In the genomic region with DNA sequence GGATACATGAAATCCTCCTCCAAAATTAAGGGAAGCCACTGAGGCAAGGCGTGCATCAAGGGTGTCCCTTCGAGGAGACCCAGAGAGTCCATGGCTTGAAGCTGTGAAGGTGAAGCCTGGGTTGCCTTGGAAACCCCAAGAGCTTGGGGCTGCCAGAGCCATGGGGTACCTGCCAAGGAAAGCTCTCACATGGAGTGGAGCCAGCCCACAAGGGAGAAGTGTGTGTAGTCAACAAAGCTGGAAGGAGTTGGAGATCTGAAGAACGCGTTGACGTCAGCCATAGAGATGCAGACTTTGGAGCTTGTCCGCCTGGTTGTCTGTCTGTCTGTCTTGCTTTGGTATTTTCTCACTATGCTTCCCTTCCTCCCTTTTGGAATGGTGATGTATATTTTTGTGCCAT, we compare ENCODE assay signal across 24 mouse cellular contexts. TPM values are rescaled to one million over a fixed set of nuclear protein-coding genes. Genes with fewer than 3 reads are reported as not detected.
DNase-seq lines count a peak whose midpoint lies in the region; ATAC-seq and TF ChIP-seq lines count a peak whose summit lies in the region.
"Had no signal": no experiment of that assay in that cellular context is flagged by ENCODE, and none has a peak within 500 bp of the region (broad histone marks: within the 10 kb centered on the region; RNA-seq: fewer than 3 reads in every experiment).

No protein-coding gene starts in this region.

- intact Hi-C loops in left cerebral cortex, postnatal 14 days (cut with DNase I) = no loop called here

- H3K4me2 ChIP-seq in forebrain, postnatal 0 days (ENCODE audit: low read depth) = no peak overlapping the region
- H3K4me2 ChIP-seq in forebrain, embryonic 13.5 days = no peak overlapping the region
- H3K4me2 ChIP-seq in midbrain, embryonic 15.5 days = no peak overlapping the region
- H3K4me2 ChIP-seq: limb, embryonic 15.5 days had no signal

- DNase-seq in forebrain, postnatal 0 days = peak; percentile 41
- peak; percentile 21 for DNase-seq in adrenal gland, postnatal 25 days
- DNase-seq in left cerebral cortex, postnatal 14 days (ENCODE audit: low spot score in 2 of 2) = peak; percentile 26 to 52
- peak; percentile 57 to 58 for DNase-seq in right cerebral cortex, postnatal 10 days (ENCODE audit: low spot score in 2 of 2)
- no peak for DNase-seq in spleen, postnatal 10 days (ENCODE audit: low spot score in 2 of 2)
- DNase-seq: cerebellum, adult 9-10 months; kidney, adult 18-20 months; kidney, postnatal 10 days had no signal

- no peak overlapping the region for H3K27ac ChIP-seq in forebrain, postnatal 0 days (ENCODE audit: low read depth, low read length)
- H3K27ac ChIP-seq in forebrain, embryonic 13.5 days = no peak overlapping the region
- no peak overlapping the region for H3K27ac ChIP-seq in midbrain, embryonic 15.5 days
- H3K27ac ChIP-seq: hindbrain, postnatal 0 days; limb, embryonic 15.5 days had no signal

- no peaks in the 10 kb centered on the region for H3K36me3 ChIP-seq in forebrain, postnatal 0 days (ENCODE audit: insufficient read depth)
- no peaks in the 10 kb centered on the region for H3K36me3 ChIP-seq in forebrain, embryonic 13.5 days (ENCODE audit: poor library complexity, severe bottlenecking)
- no peaks in the 10 kb centered on the region for H3K36me3 ChIP-seq in midbrain, embryonic 15.5 days (replicated peaks)
- H3K36me3 ChIP-seq: limb, embryonic 15.5 days had no signal

- no peaks in the 10 kb centered on the region for H3K9me3 ChIP-seq in forebrain, postnatal 0 days (ENCODE audit: low read length)
- no peaks in the 10 kb centered on the region; the same call in 1 of the 2 replicates for H3K9me3 ChIP-seq in forebrain, embryonic 13.5 days (replicated peaks)
- H3K9me3 ChIP-seq in midbrain, embryonic 15.5 days = no peaks in the 10 kb centered on the region
- H3K9me3 ChIP-seq: limb, embryonic 15.5 days had no signal

- TF ChIP-seq CTCF in forebrain, postnatal 0 days (IDR thresholded peaks at IDR 0.05; ENCODE audit: low read depth) = no peak

- no peak overlapping the region for H3K9ac ChIP-seq in forebrain, postnatal 0 days
- no peak overlapping the region for H3K9ac ChIP-seq in forebrain, embryonic 13.5 days
- H3K9ac ChIP-seq in midbrain, embryonic 15.5 days = no peak overlapping the region
- H3K9ac ChIP-seq: limb, embryonic 15.5 days had no signal

- no peaks in the 10 kb centered on the region for H3K4me1 ChIP-seq in forebrain, postnatal 0 days (ENCODE audit: insufficient read depth)
- no peaks in the 10 kb centered on the region for H3K4me1 ChIP-seq in forebrain, embryonic 13.5 days
- no peaks in the 10 kb centered on the region for H3K4me1 ChIP-seq in midbrain, embryonic 15.5 days
- H3K4me1 ChIP-seq: limb, embryonic 15.5 days had no signal

- 74% methylated on average over 6 of the region's 6 CpGs for whole genome bisulfite sequencing in forebrain, postnatal 0 days
- WGBS in forebrain, embryonic 13.5 days = 91% methylated on average over 6 of the region's 6 CpGs
- WGBS in midbrain, embryonic 15.5 days = 91% methylated on average over 6 of the region's 6 CpGs

- no peak overlapping the region for H3K4me3 ChIP-seq in forebrain, postnatal 0 days (ENCODE audit: low read depth, low read length)
- no peak overlapping the region for H3K4me3 ChIP-seq in forebrain, embryonic 13.5 days
- H3K4me3 ChIP-seq in midbrain, embryonic 15.5 days = no peak overlapping the region
- H3K4me3 ChIP-seq: limb, embryonic 15.5 days had no signal

- H3K27me3 ChIP-seq in forebrain, postnatal 0 days (ENCODE audit: insufficient read depth, low read length) = no peaks in the 10 kb centered on the region
- no peaks in the 10 kb centered on the region for H3K27me3 ChIP-seq in forebrain, embryonic 13.5 days
- no peaks in the 10 kb centered on the region for H3K27me3 ChIP-seq in midbrain, embryonic 15.5 days (replicated peaks)
- H3K27me3 ChIP-seq: limb, embryonic 15.5 days had no signal

- ATAC-seq in forebrain, postnatal 0 days = peak; percentile 62; the same call in 1 of the 2 replicates
- ATAC-seq in forebrain, embryonic 13.5 days = no peak
- no peak for ATAC-seq in midbrain, embryonic 15.5 days (replicated peaks)
- ATAC-seq: hindbrain, postnatal 0 days had no signal

RNA-seq across cellular contexts. Expression of a gene that starts 14.0 kb away (rescaled TPM):
- total RNA-seq in forebrain, postnatal 0 days (2014; rRNA removed) = 1.0 and 1.2 TPM in 2 replicates
- polyA plus RNA-seq in forebrain, postnatal 0 days (2015; fragmentation: Nextera tagmentation; extraction: Ambion mirVana) = 1.3 and 1.6 TPM in 2 replicates
- polyA plus RNA-seq in forebrain, embryonic 13.5 days (2015; fragmentation: Nextera tagmentation; extraction: Ambion mirVana) = not detected in 2 replicates
- 1.8 TPM in 1 of 2 replicates, not detected in the other for total RNA-seq in adrenal gland, postnatal 25 days (2021)
- 1 to 10 TPM; 4.9 to 8.2 TPM for total RNA-seq in left cerebral cortex, postnatal 14 days (2021)
- polyA plus RNA-seq in midbrain, embryonic 15.5 days (2015; fragmentation: Nextera tagmentation; extraction: Ambion mirVana) = 0.37 and 0.61 TPM in 2 replicates
- total RNA-seq: hematopoietic stem cell, adult 5-6 weeks; megakaryocyte progenitor cell, adult 5-6 weeks had no signal
- polyA plus RNA-seq: C2C12; forebrain, embryonic 11.5 days had no signal

RNA-seq across cellular contexts. Expression of a gene that starts 16.1 kb away (rescaled TPM):
- total RNA-seq in forebrain, postnatal 0 days (2014; rRNA removed) = 0.14 TPM in 1 of 2 replicates, not detected in the other
- 0.02 TPM in 1 of 2 replicates, not detected in the other for polyA plus RNA-seq in forebrain, postnatal 0 days (2015; fragmentation: Nextera tagmentation; extraction: Ambion mirVana)
- polyA plus RNA-seq in forebrain, embryonic 13.5 days (2015; fragmentation: Nextera tagmentation; extraction: Ambion mirVana) = 0.03 TPM in 1 of 2 replicates, not detected in the other
- total RNA-seq in adrenal gland, postnatal 25 days (2021) = not detected in 2 replicates
- not detected for total RNA-seq in left cerebral cortex, postnatal 14 days (2021)
- 0.03 TPM in 1 of 2 replicates, not detected in the other for polyA plus RNA-seq in midbrain, embryonic 15.5 days (2015; fragmentation: Nextera tagmentation; extraction: Ambion mirVana)
- total RNA-seq: gastrocnemius, adult 18-20 months; hematopoietic stem cell, adult 5-6 weeks; hindbrain, postnatal 0 days; layer of hippocampus, adult 8-10 months; megakaryocyte progenitor cell, adult 5-6 weeks had no signal
- polyA plus RNA-seq: C2C12; embryonic facial prominence, embryonic 14.5 days; gonadal fat pad, adult 2 months; heart, embryonic 14.5 days; hindbrain, postnatal 0 days; limb, embryonic 15.5 days; liver, embryonic 16.5 days; midbrain, postnatal 0 days; neural tube, embryonic 11.5 days had no signal

RNA-seq across cellular contexts. Expression of a gene that starts 24.3 kb away (rescaled TPM):
- total RNA-seq in forebrain, postnatal 0 days (2014; rRNA removed) = not detected in 2 replicates
- polyA plus RNA-seq in forebrain, postnatal 0 days (2015; fragmentation: Nextera tagmentation; extraction: Ambion mirVana) = not detected in 2 replicates
- not detected in 2 replicates for polyA plus RNA-seq in forebrain, embryonic 13.5 days (2015; fragmentation: Nextera tagmentation; extraction: Ambion mirVana)
- not detected in 2 replicates for total RNA-seq in adrenal gland, postnatal 25 days (2021)
- total RNA-seq in left cerebral cortex, postnatal 14 days (2021) = not detected
- polyA plus RNA-seq in midbrain, embryonic 15.5 days (2015; fragmentation: Nextera tagmentation; extraction: Ambion mirVana) = not detected in 2 replicates
- total RNA-seq: gastrocnemius, adult 18-20 months; hematopoietic stem cell, adult 5-6 weeks; hindbrain, postnatal 0 days; layer of hippocampus, adult 8-10 months; midbrain, postnatal 0 days had no signal
- polyA plus RNA-seq: C2C12; embryonic facial prominence, embryonic 14.5 days; forebrain, embryonic 11.5 days; heart, embryonic 14.5 days; hindbrain, postnatal 0 days; limb, embryonic 15.5 days; midbrain, postnatal 0 days; neural tube, embryonic 11.5 days had no signal

Comparison
In these comparisons a context has a peak if more than half of its experiments do, and no peak if none do; other contexts are left out.
1. DNase-seq: peak in forebrain, postnatal 0 days (single experiment), adrenal gland, postnatal 25 days (single experiment), left cerebral cortex, postnatal 14 days (2 of 2) and right cerebral cortex, postnatal 10 days (2 of 2); none in spleen, postnatal 10 days (0 of 2).